Mouse (Mus musculus) forebrain, embryonic 10.5 days (tissue): ENCODE measurements at regions not wholly inside any gene's neighbourhood (a gene's known extent, or its start where the extent isn't known, plus 50 kb on each side); places are given as distances from the start of the nearest gene placed in this dataset.
A peak's percentile ranks its signal among the peaks of the same experiment; 100 is the strongest.
"Not testable (repeated sequence)": the region's sequence is repeated elsewhere in the genome, so short reads cannot be mapped to it uniquely, and the experiment has no call there.

Experiments used
- DNase-seq: peaks from one replicate; pipeline ENCODE4 v3.0.0-alpha.2; 2017; ENCODE audit warnings: low spot score; ENCODE audit errors: extremely low spot score
- H3K27ac ChIP-seq: fragments of 300-500 bp; sonication (generic); 2 replicates; pipeline ENCODE4 v1.5.1; 2016; ENCODE audit warnings: mild to moderate bottlenecking
- H3K27me3 ChIP-seq: fragments of 300-500 bp; sonication (generic); 2 replicates; pipeline ENCODE4 v1.6.1; 2016; ENCODE audit warnings: mild to moderate bottlenecking; ENCODE audit not compliant: poor library complexity, severe bottlenecking
- H3K36me3 ChIP-seq: fragments of 300-500 bp; sonication (generic); replicated peaks from 2 replicates; pipeline ENCODE4 v1.6.1; 2016; ENCODE audit warnings: mild to moderate bottlenecking, moderate library complexity
- H3K4me1 ChIP-seq: fragments of 300-500 bp; sonication (generic); 2 replicates; pipeline ENCODE4 v1.6.1; 2016
- H3K4me3 ChIP-seq: fragments of 300-500 bp; sonication (generic); 2 replicates; pipeline ENCODE4 v1.5.1; 2016; ENCODE audit warnings: mild to moderate bottlenecking, moderate library complexity
- H3K9me3 ChIP-seq: fragments of 300-500 bp; sonication (generic); 2 replicates; pipeline ENCODE4 v1.6.1; 2016; ENCODE audit warnings: mild to moderate bottlenecking, moderate library complexity
- WGBS: fragments of 180-500 bp; shearing (Covaris S2); methylation state at CpG from one replicate; pipeline ENCODE4 v1.1.7; 2016; 5-methylcytosine and 5-hydroxymethylcytosine counted together

DNA sequence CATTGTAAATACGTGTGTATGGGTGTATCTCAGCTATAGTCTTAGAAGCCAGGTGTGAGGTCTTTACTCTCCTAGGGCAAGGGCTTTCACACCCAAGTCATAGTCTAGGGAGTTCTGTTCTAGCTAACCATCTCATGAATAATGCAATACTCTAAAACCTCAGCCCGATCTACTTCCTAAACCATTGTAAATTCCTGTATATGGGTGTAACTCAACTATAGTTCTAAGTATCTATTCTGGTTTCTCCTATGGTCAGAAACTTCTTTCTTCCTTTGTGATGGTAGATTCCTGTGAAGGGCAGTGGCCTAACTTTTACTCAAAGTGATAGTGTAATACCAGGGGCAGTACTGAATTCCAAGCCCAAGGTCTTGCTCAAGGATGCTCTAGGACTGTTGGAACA lies 58.7 kb upstream of the Srd5a3 start:
- not testable (repeated sequence) for H3K9me3 ChIP-seq, H3K27ac ChIP-seq, H3K36me3 ChIP-seq, H3K4me3 ChIP-seq, DNase-seq
- H3K4me1 ChIP-seq = peaks cover 13% of the 10 kb centered on the region
- peaks cover 15% of the 10 kb centered on the region for H3K27me3 ChIP-seq
- 89% methylated on average over 2 of the region's 2 CpGs for WGBS

- H3K27ac ChIP-seq = no peak overlapping the region
- no peak for DNase-seq
- WGBS = 81% methylated on average over 8 of the region's 8 CpGs
Observed at GRCm38 (mm10) chr5:76080429-76080828, 59.6 kb upstream of the Srd5a3 start.

GRCm38 (mm10) chr5:76079204-76080025 lies 60.7 kb upstream of the Srd5a3 start:
- WGBS = 70% methylated on average over 11 of the region's 11 CpGs

More at GRCm38 (mm10) chr5:76080429-76080828, 59.6 kb upstream of the Srd5a3 start:
- H3K27me3 ChIP-seq = peaks cover 15% of the 10 kb centered on the region
- no peaks in the 10 kb centered on the region for H3K36me3 ChIP-seq
- peaks cover 21% of the 10 kb centered on the region for H3K4me1 ChIP-seq
- no peak overlapping the region for H3K4me3 ChIP-seq
- H3K9me3 ChIP-seq = no peaks in the 10 kb centered on the region

DNA sequence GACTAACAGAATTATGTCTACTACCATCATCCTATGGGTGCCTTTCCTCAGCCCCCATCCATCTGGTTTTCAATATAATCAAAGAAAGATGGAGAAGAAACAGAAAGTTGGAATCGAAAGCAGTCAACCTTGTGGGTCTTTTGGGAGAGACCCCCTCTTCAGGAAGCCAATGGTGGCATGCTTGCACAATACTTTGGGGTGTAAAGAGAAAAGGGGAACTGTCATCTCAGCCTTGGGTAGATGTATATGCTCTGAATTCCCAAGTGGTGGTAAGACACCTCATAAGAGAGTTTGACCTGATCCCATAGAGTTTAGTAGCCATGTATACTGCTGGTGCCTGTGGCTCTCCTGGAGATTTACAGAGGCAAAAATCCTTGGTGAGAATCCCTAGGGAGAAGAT lies 61.6 kb upstream of the Srd5a3 start:
- Histone ChIP-seq H3K27me3 (peaks cover 20% of the 10 kb centered on the region), H3K36me3 (no peaks in the 10 kb centered on the region), H3K9me3 (no peaks in the 10 kb centered on the region), H3K4me3 (no peak overlapping the region), H3K4me1 (peaks cover 26% of the 10 kb centered on the region), H3K27ac (no peak overlapping the region)
- no peak for DNase-seq
- WGBS = 86% methylated on average over 1 of the region's 1 CpGs

More at GRCm38 (mm10) chr5:76079204-76080025, 60.7 kb upstream of the Srd5a3 start:
- Histone ChIP-seq H3K4me3 (no peak overlapping the region), H3K36me3 (no peaks in the 10 kb centered on the region), H3K27me3 (peaks cover 15% of the 10 kb centered on the region), H3K9me3 (no peaks in the 10 kb centered on the region), H3K4me1 (peaks cover 26% of the 10 kb centered on the region), H3K27ac (peak overlapping the region; percentile 40; the same call in 1 of the 2 replicates)
- DNase-seq = no peak

GRCm38 (mm10) chr5:76076283-76076682 lies 63.8 kb upstream of the Srd5a3 start:
- H3K36me3 ChIP-seq = no peaks in the 10 kb centered on the region
- no peak overlapping the region for H3K27ac ChIP-seq
- H3K27me3 ChIP-seq = peaks cover 20% of the 10 kb centered on the region
- no peak overlapping the region for H3K4me3 ChIP-seq
- no peak for DNase-seq
- 91% methylated on average over 7 of the region's 7 CpGs for WGBS
- no peaks in the 10 kb centered on the region for H3K9me3 ChIP-seq
- H3K4me1 ChIP-seq = peaks cover 26% of the 10 kb centered on the region

DNA sequence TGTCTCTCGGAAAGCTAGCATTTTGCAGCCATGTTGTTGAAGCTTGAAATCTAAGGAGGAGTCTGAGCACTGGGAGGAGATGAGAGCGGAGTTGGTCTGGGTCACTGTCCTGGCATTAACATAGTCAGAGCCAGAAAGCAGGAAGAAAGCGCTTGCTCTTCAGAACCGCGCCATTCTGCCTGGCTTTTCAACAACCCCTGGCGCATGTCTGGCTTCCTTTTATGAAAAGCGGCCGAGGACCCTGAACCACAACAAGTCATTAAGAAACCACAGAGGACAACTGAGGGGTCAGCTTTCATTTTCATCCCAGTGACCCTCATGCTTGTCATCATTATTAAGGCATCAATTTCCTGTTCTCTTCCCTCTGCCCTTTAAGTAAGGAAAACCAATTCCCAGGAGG lies 64.7 kb upstream of the Srd5a3 start:
- Histone ChIP-seq H3K27me3 (peaks cover 20% of the 10 kb centered on the region), H3K27ac (0 out of 2 replicates have a peak overlapping the region, but pooled peaks have one; percentile 21), H3K36me3 (no peaks in the 10 kb centered on the region), H3K4me1 (peaks cover 26% of the 10 kb centered on the region), H3K4me3 (no peak overlapping the region), H3K9me3 (no peaks in the 10 kb centered on the region)
- WGBS = 41% methylated on average over 8 of the region's 8 CpGs
- no peak for DNase-seq

DNA sequence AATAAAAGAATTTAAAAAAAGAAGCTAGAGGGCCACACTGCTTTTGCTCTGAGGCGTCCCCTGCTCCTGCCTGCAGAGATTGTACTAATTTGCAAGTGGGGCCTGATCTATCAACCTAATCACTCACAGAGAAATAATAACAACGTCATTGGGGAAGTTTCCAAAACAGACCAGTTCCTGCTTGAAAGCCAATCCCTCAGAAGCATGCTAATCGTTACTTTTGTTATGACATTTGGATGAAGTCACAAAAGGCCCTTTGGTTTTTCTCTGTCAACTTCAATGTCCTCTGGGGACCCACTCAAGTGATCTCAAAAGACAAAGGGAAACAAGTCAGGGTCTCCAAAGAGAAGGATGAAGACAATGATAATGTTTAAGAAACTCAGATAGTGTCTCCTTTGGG lies 72.2 kb upstream of the Srd5a3 start:
- peaks cover 17% of the 10 kb centered on the region for H3K4me1 ChIP-seq
- H3K27ac ChIP-seq = no peak overlapping the region
- WGBS = 69% methylated on average over 3 of the region's 3 CpGs
- DNase-seq = no peak
- H3K27me3 ChIP-seq = no peaks in the 10 kb centered on the region; the same call in 1 of the 2 replicates
- H3K36me3 ChIP-seq = no peaks in the 10 kb centered on the region
- H3K9me3 ChIP-seq = no peaks in the 10 kb centered on the region
- H3K4me3 ChIP-seq = no peak overlapping the region

- peaks cover 17% of the 10 kb centered on the region for H3K4me1 ChIP-seq
- H3K9me3 ChIP-seq = no peaks in the 10 kb centered on the region
- no peaks in the 10 kb centered on the region; the same call in 1 of the 2 replicates for H3K27me3 ChIP-seq
- no peak for DNase-seq
- WGBS = 84% methylated on average over 10 of the region's 10 CpGs
- no peaks in the 10 kb centered on the region for H3K36me3 ChIP-seq
- no peak overlapping the region for H3K4me3 ChIP-seq
- H3K27ac ChIP-seq = no peak overlapping the region
Observed at GRCm38 (mm10) chr5:76067231-76067630, 72.8 kb upstream of the Srd5a3 start.

DNA sequence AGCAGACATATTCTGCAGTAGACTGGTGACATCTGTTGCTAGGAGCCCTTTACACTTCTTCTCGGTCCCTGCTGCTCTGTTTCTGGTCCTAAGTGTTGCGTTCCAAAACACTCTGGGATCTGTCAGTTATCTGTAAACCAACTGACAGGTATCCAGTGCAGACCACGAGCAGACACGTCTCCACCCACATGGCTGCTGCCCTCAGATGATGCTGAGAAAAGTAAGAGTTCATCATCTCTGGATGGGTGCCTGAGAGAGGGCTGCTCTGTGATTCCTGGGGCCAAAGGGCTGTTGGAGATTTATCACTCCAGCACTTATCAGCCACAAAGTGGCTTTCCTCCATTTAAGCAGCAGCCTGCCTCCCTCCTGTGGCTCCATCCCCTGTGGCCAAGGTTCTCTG lies 74.3 kb upstream of the Srd5a3 start:
- 78% methylated on average over 4 of the region's 4 CpGs for WGBS
- no peak for DNase-seq
- no peaks in the 10 kb centered on the region for H3K9me3 ChIP-seq
- no peak overlapping the region for H3K27ac ChIP-seq
- peaks cover 17% of the 10 kb centered on the region for H3K4me1 ChIP-seq
- H3K4me3 ChIP-seq = no peak overlapping the region
- no peaks in the 10 kb centered on the region for H3K36me3 ChIP-seq
- no peaks in the 10 kb centered on the region; the same call in 1 of the 2 replicates for H3K27me3 ChIP-seq

- Histone ChIP-seq H3K27ac (no peak overlapping the region), H3K27me3 (no peaks in the 10 kb centered on the region; the same call in 1 of the 2 replicates), H3K4me3 (no peak overlapping the region), H3K4me1 (peaks cover 17% of the 10 kb centered on the region), H3K9me3 (no peaks in the 10 kb centered on the region), H3K36me3 (no peaks in the 10 kb centered on the region)
- 89% methylated on average over 6 of the region's 6 CpGs for WGBS
- no peak for DNase-seq
Observed at GRCm38 (mm10) chr5:76065227-76065626, 74.8 kb upstream of the Srd5a3 start.

DNA sequence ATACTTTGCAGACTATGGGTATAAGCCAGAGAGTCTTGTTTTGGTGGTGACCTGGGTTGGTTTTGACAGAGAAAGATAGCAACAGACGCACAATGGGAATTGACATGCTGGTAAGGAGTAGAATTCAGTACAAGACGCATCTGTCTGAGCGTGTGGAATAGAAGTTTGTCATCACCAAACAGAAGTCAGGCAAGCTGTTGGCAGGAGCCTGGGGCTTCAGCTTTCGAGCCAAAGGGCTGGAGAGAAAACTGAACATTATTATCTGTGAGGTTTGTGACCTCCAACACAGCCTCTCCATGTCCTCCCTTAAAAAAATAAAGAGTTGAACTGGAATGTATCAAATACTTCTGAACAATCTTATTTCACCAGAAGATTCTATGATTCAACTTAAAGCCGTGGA lies 75.4 kb upstream of the Srd5a3 start:
- WGBS = 87% methylated on average over 5 of the region's 5 CpGs
- Histone ChIP-seq H3K27ac (no peak overlapping the region), H3K36me3 (no peaks in the 10 kb centered on the region), H3K4me1 (peaks cover 17% of the 10 kb centered on the region), H3K9me3 (no peaks in the 10 kb centered on the region), H3K4me3 (no peak overlapping the region), H3K27me3 (no peaks in the 10 kb centered on the region; the same call in 1 of the 2 replicates)
- DNase-seq = no peak

- no peaks in the 10 kb centered on the region for H3K36me3 ChIP-seq
- DNase-seq = no peak
- 69% methylated on average over 6 of the region's 6 CpGs for WGBS
Observed at GRCm38 (mm10) chr5:76063473-76063872, 76.6 kb upstream of the Srd5a3 start.

GRCm38 (mm10) chr5:76058011-76058410 lies 79.8 kb upstream of the Kdr start:
- H3K9me3 ChIP-seq = no peaks in the 10 kb centered on the region
- 84% methylated on average over 7 of the region's 7 CpGs for WGBS
- no peak for DNase-seq
- no peaks in the 10 kb centered on the region for H3K36me3 ChIP-seq
- no peak overlapping the region for H3K27ac ChIP-seq
- no peak overlapping the region for H3K4me3 ChIP-seq
- no peaks in the 10 kb centered on the region for H3K4me1 ChIP-seq
- no peaks in the 10 kb centered on the region for H3K27me3 ChIP-seq

More at GRCm38 (mm10) chr5:76063473-76063872, 76.6 kb upstream of the Srd5a3 start:
- no peak overlapping the region for H3K4me3 ChIP-seq
- H3K27ac ChIP-seq = no peak overlapping the region
- peaks cover 17% of the 10 kb centered on the region for H3K4me1 ChIP-seq
- H3K9me3 ChIP-seq = no peaks in the 10 kb centered on the region
- no peaks in the 10 kb centered on the region; the same call in 1 of the 2 replicates for H3K27me3 ChIP-seq
